Mouse (Mus musculus) cerebellum, adult 2 months (tissue): ENCODE results near the gene Klhl32. TPM values are rescaled to one million over a fixed set of nuclear protein-coding genes. Genes with fewer than 3 reads are reported as not detected.
A peak's percentile ranks its signal among the peaks of the same experiment; 100 is the strongest.

Experiments used
- DNase-seq, 2 experiments: peaks; one replicate each; pipeline ENCODE4 v3.0.0; 2021
- H3K27ac ChIP-seq: fragments of 200-500 bp; 2 replicates; pipeline ENCODE4 v1.5.1; 2012; ENCODE audit warnings: low read length, control low read depth, inconsistent platforms; ENCODE audit not compliant: insufficient read depth
- H3K27me3 ChIP-seq: fragments of 200-500 bp; 2 replicates; pipeline ENCODE4 v1.6.1; 2012; ENCODE audit warnings: inconsistent platforms, mild to moderate bottlenecking, low read length, moderate library complexity; ENCODE audit not compliant: control insufficient read depth, insufficient read depth
- H3K4me1 ChIP-seq: fragments of 200-500 bp; 2 replicates; pipeline ENCODE4 v1.6.1; 2011; ENCODE audit warnings: low read length; ENCODE audit not compliant: control insufficient read depth, insufficient read depth
- H3K4me3 ChIP-seq: fragments of 200-500 bp; replicated peaks from 2 replicates; pipeline ENCODE3; 2011; ENCODE audit warnings: mild to moderate bottlenecking, low read depth, low read length, control low read depth; ENCODE audit not compliant: insufficient read depth
- CTCF ChIP-seq: fragments of 200-500 bp; IDR thresholded peaks from 2 replicates; pipeline ENCODE4 v1.5.1; 2011; ENCODE audit warnings: low read depth, mild to moderate bottlenecking, control low read depth, low read length, moderate library complexity, borderline replicate concordance; ENCODE audit not compliant: insufficient read depth
- POLR2A ChIP-seq: fragments of 200-500 bp; IDR thresholded peaks from 2 replicates; pipeline ENCODE4 v1.6.1; 2011; ENCODE audit warnings: low read length, control low read depth, borderline replicate concordance; ENCODE audit not compliant: insufficient read depth
- WGBS: fragments of 180-500 bp; shearing (Covaris S2); methylation state at CpG from one replicate; pipeline ENCODE4 v1.1.7; 2018; 5-methylcytosine and 5-hydroxymethylcytosine counted together
- polyA plus RNA-seq: library from polyadenylated mRNA; depleted of rRNA; stranded (reverse); fragments of >200 nt; gene quantifications from 2 replicates; pipeline ENCODE4 v1.2.3, GENCODE M21; 2012

Klhl32 gene
- polyA plus RNA-seq, 1 experiment: 11.6 TPM

DNA sequence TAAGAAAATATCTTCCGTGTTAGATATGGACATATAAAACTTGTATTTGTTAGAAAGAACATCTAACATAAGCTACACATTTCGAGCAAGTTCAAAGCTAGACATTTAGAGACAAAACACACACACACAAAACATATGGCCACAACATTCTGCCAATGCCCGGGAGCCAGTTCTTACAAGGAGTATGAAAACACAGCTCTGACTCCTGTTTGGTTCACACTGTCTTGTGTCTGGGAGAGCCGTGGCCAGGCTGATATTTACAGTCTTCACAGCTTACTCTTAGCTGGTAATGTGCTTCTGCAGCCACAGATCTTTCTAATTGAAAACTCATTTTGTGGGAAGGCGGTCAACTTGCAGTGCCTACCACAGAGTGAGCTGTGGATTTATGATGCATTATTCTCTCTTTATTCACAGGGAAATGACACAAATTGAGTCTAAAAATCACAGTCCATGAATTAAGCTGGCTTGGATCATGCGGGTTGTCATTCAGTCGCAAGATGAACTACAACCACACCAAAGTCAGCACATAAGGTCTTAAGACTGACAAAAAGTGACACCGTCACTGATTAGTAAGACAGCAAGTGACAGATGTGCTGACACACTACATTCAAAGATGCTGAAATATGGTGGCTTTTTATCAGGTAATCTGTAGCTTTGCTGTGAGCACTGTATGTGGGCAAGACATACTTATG lies 98.3 kb downstream of the Klhl32 start:
- DNase-seq: no peak
- Histone ChIP-seq H3K27me3 (no peaks in the 10 kb centered on the region), H3K4me1 (no peaks in the 10 kb centered on the region), H3K4me3 (no peak overlapping the region), H3K27ac (no peak overlapping the region)
- no peak for TF ChIP-seq POLR2A
- TF ChIP-seq CTCF: no peak
- WGBS: 84% methylated on average over 8 of the region's 8 CpGs

DNA sequence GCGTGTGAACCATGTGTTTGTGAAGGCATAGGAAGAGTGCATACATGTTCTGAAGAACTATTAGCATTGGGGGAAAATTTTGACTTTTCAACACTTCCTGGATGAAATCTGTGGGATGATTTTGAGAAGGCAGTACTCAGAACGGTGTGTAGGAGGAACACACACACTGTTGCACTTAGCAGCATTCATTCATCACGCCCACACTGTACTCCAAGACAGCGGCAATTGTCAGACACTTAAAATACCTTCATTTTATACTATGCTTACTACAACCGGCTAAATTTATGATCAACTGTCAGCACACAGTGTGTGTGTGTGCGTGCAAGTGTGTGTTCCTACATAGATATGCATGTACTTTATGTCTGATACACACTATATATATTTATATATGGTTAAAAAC lies 113.8 kb downstream of the Klhl32 start:
- no peak overlapping the region for H3K4me3 ChIP-seq
- TF ChIP-seq CTCF: no peak
- TF ChIP-seq POLR2A: no peak

GRCm38 (mm10) chr4:24720834-24721233 lies 130.1 kb downstream of the Klhl32 start:
- Histone ChIP-seq H3K27ac (no peak overlapping the region), H3K4me3 (no peak overlapping the region), H3K4me1 (no peaks in the 10 kb centered on the region), H3K27me3 (no peaks in the 10 kb centered on the region)
- peak; percentile 35 to 54 for DNase-seq
- TF ChIP-seq CTCF (peak; percentile 26; the same call in 1 of the 2 replicates), POLR2A (no peak)
- WGBS: 24% methylated on average over 3 of the region's 3 CpGs

More for the DNA sequence above, 113.8 kb downstream of the Klhl32 start:
- 93% methylated on average over 6 of the region's 6 CpGs for WGBS
- no peaks in the 10 kb centered on the region for H3K27me3 ChIP-seq
- H3K27ac ChIP-seq: no peak overlapping the region
- no peaks in the 10 kb centered on the region for H3K4me1 ChIP-seq
- no peak for DNase-seq

DNA sequence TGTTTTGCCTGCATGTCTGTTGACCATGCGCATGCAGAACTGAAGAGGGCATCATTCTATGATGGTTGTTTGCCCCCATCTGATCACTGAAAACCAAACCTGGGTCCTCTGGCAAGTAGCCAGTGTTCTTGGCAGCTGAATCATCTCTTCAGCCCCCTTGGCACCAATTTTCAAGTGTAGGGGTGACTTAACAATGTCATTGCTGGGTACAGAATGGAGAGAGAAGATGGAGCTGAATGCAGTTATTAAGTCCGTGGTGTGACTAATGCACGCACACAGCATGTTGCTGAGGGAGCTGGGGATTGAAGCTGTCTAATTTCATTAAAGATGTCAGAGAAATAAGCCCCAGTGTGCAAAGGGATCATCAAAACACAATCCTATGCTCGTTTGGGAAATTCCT lies 135.4 kb downstream of the Klhl32 start:
- H3K4me3 ChIP-seq: no peak overlapping the region
- 42% methylated on average over 4 of the region's 4 CpGs for WGBS
- TF ChIP-seq CTCF (no peak), POLR2A (no peak)
- no peak overlapping the region for H3K27ac ChIP-seq
- H3K27me3 ChIP-seq: no peaks in the 10 kb centered on the region
- no peaks in the 10 kb centered on the region for H3K4me1 ChIP-seq
- no peak for DNase-seq

GRCm38 (mm10) chr4:24714367-24714766 lies 136.6 kb downstream of the Klhl32 start:
- WGBS: 74% methylated on average over 10 of the region's 10 CpGs
- no peak overlapping the region for H3K27ac ChIP-seq
- DNase-seq: peak in 1 of 2 experiments; percentile 11
- no peak for TF ChIP-seq CTCF
- no peak for TF ChIP-seq POLR2A
- no peaks in the 10 kb centered on the region for H3K27me3 ChIP-seq
- H3K4me3 ChIP-seq: no peak overlapping the region
- no peaks in the 10 kb centered on the region for H3K4me1 ChIP-seq

DNA sequence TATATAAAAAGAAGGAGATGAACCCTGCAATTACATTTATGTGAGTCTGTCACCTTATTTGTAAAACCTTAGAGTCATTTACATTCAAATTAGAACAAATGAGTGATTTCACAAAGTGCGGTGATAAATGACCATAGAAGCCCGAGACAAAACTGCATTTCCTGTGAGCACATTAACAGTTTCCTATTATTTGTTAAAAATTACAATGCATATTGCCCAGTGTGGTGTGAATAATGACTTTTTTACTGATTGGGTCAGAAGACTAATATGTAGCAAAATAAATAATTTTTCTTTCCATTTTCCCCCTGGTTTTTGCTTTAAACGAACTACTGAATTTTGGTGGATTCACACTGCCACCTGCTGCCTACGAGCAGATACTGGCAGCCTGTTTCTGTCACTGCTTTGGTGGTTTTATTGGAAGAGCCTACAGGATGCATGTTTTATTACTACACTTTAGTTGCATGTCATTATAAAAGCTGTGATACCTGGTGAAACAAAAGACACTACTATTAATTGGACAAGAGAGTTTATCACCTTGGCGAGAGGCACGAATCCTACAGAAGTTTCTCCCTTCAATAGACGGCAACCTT lies 152.3 kb downstream of the Klhl32 start:
- peak in 1 of 2 experiments; percentile 13 for DNase-seq
- Histone ChIP-seq H3K27ac (no peak overlapping the region), H3K4me1 (no peaks in the 10 kb centered on the region), H3K27me3 (no peaks in the 10 kb centered on the region), H3K4me3 (no peak overlapping the region)
- WGBS: 70% methylated on average over 7 of the region's 7 CpGs
- TF ChIP-seq CTCF (peak; percentile 58; the same call in 1 of the 2 replicates), POLR2A (no peak)

DNA sequence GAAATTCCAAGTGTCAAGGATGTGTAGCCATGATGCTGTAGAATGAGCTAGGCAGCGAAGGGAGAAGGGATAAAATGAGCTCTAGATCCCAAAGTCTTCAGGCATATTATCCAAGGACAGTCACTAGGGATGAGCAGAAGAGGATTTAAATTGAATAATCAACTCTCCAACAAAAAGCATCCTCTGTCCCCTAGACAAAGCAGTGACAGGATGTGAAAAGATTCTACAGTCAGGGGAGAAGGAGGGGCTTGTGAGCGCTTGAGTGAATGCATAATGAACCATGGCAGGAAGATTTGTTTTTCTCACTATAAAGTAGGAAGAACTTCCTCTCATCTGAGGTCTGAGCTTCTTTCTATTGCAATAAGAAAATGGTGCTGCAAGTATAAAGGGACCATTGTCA lies 170.8 kb downstream of the Klhl32 start:
- DNase-seq: no peak

DNA sequence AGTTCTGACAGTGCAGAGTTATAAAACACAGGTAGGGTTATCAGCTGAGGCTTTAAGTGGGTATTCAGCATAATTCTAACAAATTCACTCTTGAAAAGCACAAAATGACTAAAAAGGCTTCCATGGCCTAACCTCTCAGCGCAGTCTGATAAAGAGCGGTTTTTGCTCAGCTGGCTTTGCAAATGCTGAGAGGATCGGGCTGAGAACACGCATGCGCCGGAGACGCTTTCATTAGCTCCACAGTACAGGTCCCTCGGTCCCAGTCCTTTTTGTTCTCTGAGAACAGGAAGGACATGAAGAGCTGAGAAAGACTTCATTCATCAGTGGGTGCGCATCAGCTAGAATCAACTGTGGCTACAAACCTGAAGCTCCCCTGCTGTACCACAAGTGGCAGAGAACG lies 180.9 kb downstream of the Klhl32 start:
- H3K27ac ChIP-seq: no peak overlapping the region
- no peak for DNase-seq
- TF ChIP-seq POLR2A: no peak
- TF ChIP-seq CTCF: no peak

More for the DNA sequence above, 170.8 kb downstream of the Klhl32 start:
- H3K4me3 ChIP-seq: no peak overlapping the region
- TF ChIP-seq CTCF (no peak), POLR2A (no peak)
- no peak overlapping the region for H3K27ac ChIP-seq
- 74% methylated on average over 2 of the region's 2 CpGs for WGBS
- no peaks in the 10 kb centered on the region for H3K27me3 ChIP-seq
- H3K4me1 ChIP-seq: no peaks in the 10 kb centered on the region

More for the DNA sequence above, 180.9 kb downstream of the Klhl32 start:
- Histone ChIP-seq H3K4me3 (no peak overlapping the region), H3K27me3 (no peaks in the 10 kb centered on the region), H3K4me1 (no peaks in the 10 kb centered on the region)
- 91% methylated on average over 10 of the region's 10 CpGs for WGBS
